Mouse (Mus musculus) forebrain, embryonic 13.5 days (tissue): ENCODE results near the gene Olfr878. TPM values are rescaled to one million over a fixed set of nuclear protein-coding genes. Genes with fewer than 3 reads are reported as not detected.
A peak's percentile ranks its signal among the peaks of the same experiment; 100 is the strongest.

ENCODE experiments used
- ATAC-seq: fragments of 200-750 bp; cut with Nextera tagmentation; 2 replicates; pipeline ENCODE4 v1.8.0; 2017
- H3K27ac ChIP-seq: fragments of 300-500 bp; sonication (generic); 2 replicates; pipeline ENCODE4 v1.5.1; 2015; ENCODE audit warnings: inconsistent platforms, mild to moderate bottlenecking, moderate library complexity
- H3K27me3 ChIP-seq: fragments of 300-500 bp; sonication (generic); 2 replicates; pipeline ENCODE4 v1.6.1; 2015; ENCODE audit warnings: mild to moderate bottlenecking, inconsistent platforms
- H3K36me3 ChIP-seq: fragments of 300-500 bp; sonication (generic); 2 replicates; pipeline ENCODE4 v1.6.1; 2015; ENCODE audit warnings: mild to moderate bottlenecking, inconsistent platforms; ENCODE audit not compliant: poor library complexity, severe bottlenecking
- H3K4me1 ChIP-seq: fragments of 300-500 bp; sonication (generic); 2 replicates; pipeline ENCODE4 v1.6.1; 2015; ENCODE audit warnings: inconsistent platforms
- H3K4me2 ChIP-seq: fragments of 300-500 bp; sonication (generic); 2 replicates; pipeline ENCODE4 v1.6.1; 2015; ENCODE audit warnings: inconsistent platforms, mild to moderate bottlenecking, moderate library complexity
- H3K4me3 ChIP-seq: fragments of 300-500 bp; sonication (generic); 2 replicates; pipeline ENCODE4 v1.5.1; 2015; ENCODE audit warnings: mild to moderate bottlenecking, inconsistent platforms
- H3K9ac ChIP-seq: fragments of 300-500 bp; sonication (generic); 2 replicates; pipeline ENCODE4 v1.6.1; 2015; ENCODE audit warnings: mild to moderate bottlenecking, inconsistent platforms
- H3K9me3 ChIP-seq: fragments of 300-500 bp; sonication (generic); replicated peaks from 2 replicates; pipeline ENCODE4 v1.6.1; 2016; ENCODE audit warnings: inconsistent platforms
- WGBS: fragments of 180-500 bp; shearing (Covaris S2); methylation state at CpG from one replicate; pipeline ENCODE4 v1.1.7; 2015; 5-methylcytosine and 5-hydroxymethylcytosine counted together
- polyA plus RNA-seq: library from polyadenylated mRNA; unstranded; fragments of >200 nt; fragmentation: Nextera tagmentation; extraction: Ambion mirVana; gene quantifications from 2 replicates; pipeline ENCODE4 v1.2.1, GENCODE M21; 2015

Gene Olfr878
- not detected in 2 replicates for polyA plus RNA-seq

DNA sequence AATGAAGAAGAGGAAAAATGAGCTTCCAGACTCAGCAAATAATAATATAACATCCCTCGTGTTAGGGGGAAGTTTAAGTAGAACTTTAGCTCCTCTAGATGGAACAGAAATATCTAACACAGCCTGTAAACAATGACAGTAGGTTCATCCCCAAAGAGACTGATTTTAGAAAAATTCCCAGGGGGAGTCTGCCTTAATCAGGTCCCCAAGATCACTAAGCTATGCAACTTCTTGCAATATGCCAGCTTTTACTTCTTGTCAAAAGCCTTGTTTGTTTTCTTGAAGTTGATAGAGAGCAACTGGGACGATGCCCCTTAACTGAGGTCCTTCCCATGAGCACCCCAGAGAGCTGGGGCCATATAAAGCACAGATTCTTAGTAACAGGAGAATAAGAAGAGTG, at the start of gene Olfr878:
TSS of gene Olfr878 (plus strand) at position 301 of the 400 bp plus-strand sequence.
- Histone ChIP-seq H3K36me3 (no peaks in the 10 kb centered on the region), H3K4me1 (no peaks in the 10 kb centered on the region), H3K9ac (no peak within 1 kb of the TSS), H3K9me3 (no peaks in the 10 kb centered on the region), H3K27me3 (no peaks in the 10 kb centered on the region), H3K4me3 (no peak within 1 kb of the TSS), H3K4me2 (no peak within 1 kb of the TSS), H3K27ac (no peak within 1 kb of the TSS)
- WGBS = 74% methylated on average over 2 of the region's 2 CpGs
- ATAC-seq = no peak

GRCm38 (mm10) chr9:37870246-37870645, 47.4 kb upstream of the Olfr878 start:
- H3K9ac ChIP-seq = no peak overlapping the region
- no peaks in the 10 kb centered on the region for H3K36me3 ChIP-seq
- 63% methylated on average over 1 of the region's 1 CpGs for WGBS
- H3K4me3 ChIP-seq = no peak overlapping the region
- H3K27ac ChIP-seq = no peak overlapping the region
- H3K9me3 ChIP-seq = no peaks in the 10 kb centered on the region
- ATAC-seq = no peak
- no peak overlapping the region for H3K4me2 ChIP-seq
- H3K27me3 ChIP-seq = no peaks in the 10 kb centered on the region
- H3K4me1 ChIP-seq = no peaks in the 10 kb centered on the region

GRCm38 (mm10) chr9:37871097-37871496, 46.5 kb upstream of the Olfr878 start:
- ATAC-seq = no peak
- Histone ChIP-seq H3K4me1 (no peaks in the 10 kb centered on the region), H3K4me2 (no peak overlapping the region), H3K4me3 (no peak overlapping the region), H3K9me3 (no peaks in the 10 kb centered on the region), H3K27me3 (no peaks in the 10 kb centered on the region), H3K27ac (no peak overlapping the region), H3K9ac (no peak overlapping the region), H3K36me3 (no peaks in the 10 kb centered on the region)
- 84% methylated on average over 1 of the region's 1 CpGs for WGBS

DNA sequence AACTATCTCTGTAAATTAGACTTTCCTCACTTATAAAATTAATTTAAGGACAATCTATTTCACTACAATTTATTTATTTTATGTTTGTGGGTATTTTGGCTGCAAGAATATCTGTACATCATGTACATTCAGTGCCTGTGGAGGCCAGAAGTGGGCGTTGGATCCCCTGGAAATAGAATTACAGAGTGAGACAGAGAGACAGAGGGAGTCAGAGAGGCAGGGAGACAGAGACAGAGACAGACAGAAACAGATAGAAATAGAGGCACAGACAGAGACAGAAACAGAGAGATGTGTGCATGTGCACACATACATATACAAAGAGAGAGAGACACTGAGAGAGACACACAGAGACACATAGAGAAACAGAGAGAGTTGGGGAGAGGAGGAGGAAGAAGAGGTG, 46.1 kb upstream of the Olfr878 start:
- H3K4me2 ChIP-seq = no peak overlapping the region
- H3K9ac ChIP-seq = no peak overlapping the region
- H3K9me3 ChIP-seq = no peaks in the 10 kb centered on the region
- no peaks in the 10 kb centered on the region for H3K36me3 ChIP-seq
- H3K4me1 ChIP-seq = no peaks in the 10 kb centered on the region
- no peaks in the 10 kb centered on the region for H3K27me3 ChIP-seq
- H3K27ac ChIP-seq = no peak overlapping the region
- no peak overlapping the region for H3K4me3 ChIP-seq
- no peak for ATAC-seq
- 58% methylated on average over 1 of the region's 1 CpGs for WGBS

- WGBS = 21% methylated on average over 2 of the region's 2 CpGs
- no peak overlapping the region for H3K9ac ChIP-seq
These were observed 26.7 kb upstream of the Olfr878 start for GRCm38 (mm10) chr9:37890960-37891359.

DNA sequence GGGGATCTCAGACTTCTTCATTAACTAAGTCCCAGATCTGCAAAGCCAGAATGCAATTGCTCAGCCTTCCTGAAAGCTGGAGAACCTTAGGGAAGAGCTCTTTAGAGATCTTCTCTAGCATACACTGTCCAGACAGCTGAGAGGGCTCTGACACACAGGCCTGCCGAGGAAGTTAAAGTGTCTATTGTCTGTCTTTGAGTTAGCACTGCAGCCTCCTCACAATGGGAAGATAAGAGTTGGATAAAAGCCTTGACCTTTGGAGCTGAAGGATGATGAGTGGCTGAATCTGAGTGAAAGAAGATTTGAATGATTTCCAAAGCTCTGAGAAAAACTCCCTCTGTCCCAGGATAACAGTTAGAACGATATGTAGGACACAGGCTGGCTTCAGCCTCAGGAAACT, 21.0 kb upstream of the Olfr878 start, which contains the start of gene Olfr145:
TSS of gene Olfr145 (plus strand) at position 64 of the 400 bp plus-strand sequence.
- H3K4me2 ChIP-seq = no peak within 1 kb of the TSS
- H3K9me3 ChIP-seq = no peaks in the 10 kb centered on the region
- no peaks in the 10 kb centered on the region for H3K4me1 ChIP-seq
- no peaks in the 10 kb centered on the region for H3K36me3 ChIP-seq
- H3K27ac ChIP-seq = no peak within 1 kb of the TSS
- H3K4me3 ChIP-seq = no peak within 1 kb of the TSS
- no peak for ATAC-seq
- no peak within 1 kb of the TSS for H3K9ac ChIP-seq
- no peaks in the 10 kb centered on the region for H3K27me3 ChIP-seq
- 20% methylated on average over 2 of the region's 2 CpGs for WGBS

More at GRCm38 (mm10) chr9:37890960-37891359, 26.7 kb upstream of the Olfr878 start:
- no peaks in the 10 kb centered on the region for H3K9me3 ChIP-seq
- H3K27ac ChIP-seq = no peak overlapping the region
- no peak overlapping the region for H3K4me2 ChIP-seq
- H3K27me3 ChIP-seq = no peaks in the 10 kb centered on the region
- H3K4me1 ChIP-seq = no peaks in the 10 kb centered on the region
- H3K36me3 ChIP-seq = no peaks in the 10 kb centered on the region
- ATAC-seq = peak; percentile 30; the same call in 1 of the 2 replicates
- no peak overlapping the region for H3K4me3 ChIP-seq

DNA sequence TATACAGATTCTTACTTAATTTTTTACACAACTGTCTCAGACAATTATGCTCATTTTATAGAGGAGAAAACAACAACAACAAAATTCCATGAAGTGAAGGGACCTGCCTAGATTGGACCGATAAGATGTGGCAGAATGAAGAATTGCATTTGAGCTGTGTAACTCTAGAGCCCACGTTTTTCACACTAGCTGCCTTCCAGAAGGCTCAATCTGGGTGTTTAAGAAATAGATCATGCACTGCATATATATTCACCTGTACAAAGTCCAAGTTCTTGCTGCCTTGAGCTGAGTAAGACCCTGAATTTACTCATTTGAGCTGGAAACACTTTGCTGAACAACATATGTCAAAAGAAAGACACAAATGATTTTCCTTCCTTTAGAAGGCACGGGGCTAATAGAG, 12.1 kb upstream of the Olfr878 start:
- Histone ChIP-seq H3K27me3 (no peaks in the 10 kb centered on the region), H3K36me3 (no peaks in the 10 kb centered on the region), H3K4me2 (no peak overlapping the region), H3K9ac (no peak overlapping the region), H3K4me1 (no peaks in the 10 kb centered on the region), H3K4me3 (no peak overlapping the region), H3K9me3 (no peaks in the 10 kb centered on the region), H3K27ac (no peak overlapping the region)
- WGBS = 76% methylated on average over 3 of the region's 3 CpGs
- ATAC-seq = no peak

GRCm38 (mm10) chr9:37918018-37918417, 378 bp downstream of the Olfr878 start:
- no peak overlapping the region for H3K27ac ChIP-seq
- 69% methylated on average over 1 of the region's 1 CpGs for WGBS

DNA sequence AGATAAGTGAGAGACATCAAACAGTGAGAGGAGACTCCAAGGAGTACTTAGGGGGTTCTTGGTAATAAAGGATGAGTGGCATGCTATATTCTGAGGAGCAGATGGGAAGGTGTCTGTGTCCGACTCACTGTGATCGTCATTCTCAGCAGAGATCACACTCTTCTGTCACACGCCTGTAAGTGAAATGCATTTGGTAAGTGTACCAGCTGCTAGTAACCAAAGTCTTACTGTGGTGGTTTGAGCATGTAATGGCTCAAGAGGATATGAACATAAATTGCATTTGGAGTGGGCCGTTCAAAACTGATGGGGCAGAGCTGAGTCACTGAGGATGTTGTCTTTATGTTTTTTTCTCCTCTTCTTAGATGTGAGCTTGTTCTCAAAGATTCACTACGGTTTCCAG, 6.6 kb downstream of the Olfr878 start:
- Histone ChIP-seq H3K27ac (no peak overlapping the region), H3K27me3 (no peaks in the 10 kb centered on the region), H3K9me3 (no peaks in the 10 kb centered on the region), H3K4me1 (no peaks in the 10 kb centered on the region), H3K4me3 (no peak overlapping the region), H3K9ac (no peak overlapping the region), H3K36me3 (no peaks in the 10 kb centered on the region), H3K4me2 (no peak overlapping the region)
- WGBS = 88% methylated on average over 5 of the region's 5 CpGs
- ATAC-seq = no peak

More at GRCm38 (mm10) chr9:37918018-37918417, 378 bp downstream of the Olfr878 start:
- H3K9me3 ChIP-seq = no peaks in the 10 kb centered on the region
- no peak overlapping the region for H3K9ac ChIP-seq
- no peak overlapping the region for H3K4me2 ChIP-seq
- H3K4me3 ChIP-seq = no peak overlapping the region
- no peaks in the 10 kb centered on the region for H3K27me3 ChIP-seq
- H3K4me1 ChIP-seq = no peaks in the 10 kb centered on the region
- no peak for ATAC-seq
- no peaks in the 10 kb centered on the region for H3K36me3 ChIP-seq

GRCm38 (mm10) chr9:37925445-37925844, 7.8 kb downstream of the Olfr878 start:
- Histone ChIP-seq H3K4me2 (no peak overlapping the region), H3K36me3 (no peaks in the 10 kb centered on the region), H3K4me1 (no peaks in the 10 kb centered on the region), H3K27ac (no peak overlapping the region), H3K9ac (no peak overlapping the region), H3K4me3 (no peak overlapping the region), H3K9me3 (no peaks in the 10 kb centered on the region), H3K27me3 (no peaks in the 10 kb centered on the region)
- 79% methylated on average over 2 of the region's 2 CpGs for WGBS
- ATAC-seq = no peak

- H3K9ac ChIP-seq = no peak overlapping the region
- H3K36me3 ChIP-seq = no peaks in the 10 kb centered on the region
- 58% methylated on average over 3 of the region's 3 CpGs for WGBS
- no peak for ATAC-seq
- no peak overlapping the region for H3K4me2 ChIP-seq
- no peak overlapping the region for H3K4me3 ChIP-seq
- no peak overlapping the region for H3K27ac ChIP-seq
- no peaks in the 10 kb centered on the region for H3K9me3 ChIP-seq
- no peaks in the 10 kb centered on the region for H3K4me1 ChIP-seq
- H3K27me3 ChIP-seq = no peaks in the 10 kb centered on the region
These were observed 8.7 kb downstream of the Olfr878 start for GRCm38 (mm10) chr9:37926019-37927013.

GRCm38 (mm10) chr9:37932519-37932918, 14.9 kb downstream of the Olfr878 start:
- Histone ChIP-seq H3K4me3 (no peak overlapping the region), H3K4me2 (no peak overlapping the region), H3K4me1 (no peaks in the 10 kb centered on the region), H3K27ac (no peak overlapping the region), H3K9ac (no peak overlapping the region), H3K9me3 (no peaks in the 10 kb centered on the region), H3K36me3 (no peaks in the 10 kb centered on the region), H3K27me3 (no peaks in the 10 kb centered on the region)
- ATAC-seq = peak; percentile 91
- 6% methylated on average over 11 of the region's 11 CpGs for WGBS
